Mouse (Mus musculus) thymus, postnatal 4 days (tissue): Measurements from ENCODE around the gene Plxnc1.
A peak's percentile ranks its signal among the peaks of the same experiment; 100 is the strongest.

ENCODE experiments used
- DNase-seq: peaks from one replicate; pipeline ENCODE4 v3.0.0; 2021

Gene Plxnc1

DNA sequence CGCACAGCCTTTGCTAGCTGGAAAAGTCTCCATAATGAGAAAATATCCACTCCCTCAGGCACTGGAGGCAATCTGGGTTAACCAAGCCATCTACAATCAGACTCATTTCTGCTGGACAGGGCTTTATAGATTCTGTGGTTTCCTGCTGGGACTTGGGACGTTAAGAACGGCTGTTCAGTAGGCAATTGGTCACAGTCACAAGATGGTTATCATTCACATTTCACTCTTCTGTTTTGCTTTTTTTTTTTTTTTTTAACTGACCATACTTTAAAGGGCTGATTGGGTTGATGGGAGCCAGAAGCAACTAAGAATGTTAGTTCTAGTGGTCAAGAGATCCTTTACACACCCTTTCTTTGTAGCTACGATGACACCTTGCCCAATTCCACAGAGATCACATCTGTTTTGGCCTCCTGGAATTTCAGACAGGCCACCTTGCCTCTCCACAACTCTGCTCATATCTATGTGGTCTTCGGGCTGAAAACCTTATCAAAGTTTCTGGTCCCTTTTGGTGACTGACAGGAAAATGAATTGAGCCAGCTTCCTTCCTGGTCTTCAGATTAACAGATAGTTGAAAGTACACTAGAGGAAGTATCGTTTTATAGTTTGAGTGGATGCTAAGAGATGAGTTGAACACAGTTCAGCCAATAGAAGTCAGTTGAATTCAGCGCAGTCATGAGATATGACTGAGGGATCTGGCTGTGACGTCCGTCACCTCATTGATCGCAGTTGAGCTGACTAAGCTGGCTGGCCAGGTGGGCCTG lies 3.5 kb upstream of the Plxnc1 start:
- no peak for DNase-seq

GRCm38 (mm10) chr10:94947386-94947785 lies 2.8 kb upstream of the Plxnc1 start:
- DNase-seq = no peak

- DNase-seq = no peak
Observed at GRCm38 (mm10) chr10:94945206-94945711, 624 bp upstream of the Plxnc1 start.

- DNase-seq = peak; percentile 87
Observed at GRCm38 (mm10) chr10:94943846-94944690, 567 bp downstream of the Plxnc1 start.

DNA sequence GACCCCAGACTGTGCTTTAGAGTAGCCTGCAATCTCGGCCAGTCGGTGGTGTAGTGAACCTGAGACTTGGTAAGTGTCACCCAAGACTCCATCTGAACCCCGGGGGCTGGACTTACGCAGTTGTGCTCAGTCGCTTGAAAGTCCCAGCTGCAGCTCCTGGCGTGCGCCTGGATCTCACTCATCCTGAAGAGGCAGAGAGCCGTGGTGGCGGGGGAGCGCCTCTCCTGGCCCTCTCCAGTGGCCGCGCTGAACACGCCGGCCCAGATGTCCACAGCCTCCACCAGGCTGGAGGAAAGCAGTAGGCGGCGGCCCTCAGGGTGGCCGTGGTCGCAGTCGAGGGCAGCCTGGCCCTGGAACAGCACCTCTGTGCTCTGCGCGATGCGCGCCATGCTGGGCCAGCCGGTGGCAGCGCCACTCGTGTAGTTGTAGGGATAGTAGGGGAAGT lies 1.2 kb downstream of the Plxnc1 start:
- peak; percentile 52 for DNase-seq

DNA sequence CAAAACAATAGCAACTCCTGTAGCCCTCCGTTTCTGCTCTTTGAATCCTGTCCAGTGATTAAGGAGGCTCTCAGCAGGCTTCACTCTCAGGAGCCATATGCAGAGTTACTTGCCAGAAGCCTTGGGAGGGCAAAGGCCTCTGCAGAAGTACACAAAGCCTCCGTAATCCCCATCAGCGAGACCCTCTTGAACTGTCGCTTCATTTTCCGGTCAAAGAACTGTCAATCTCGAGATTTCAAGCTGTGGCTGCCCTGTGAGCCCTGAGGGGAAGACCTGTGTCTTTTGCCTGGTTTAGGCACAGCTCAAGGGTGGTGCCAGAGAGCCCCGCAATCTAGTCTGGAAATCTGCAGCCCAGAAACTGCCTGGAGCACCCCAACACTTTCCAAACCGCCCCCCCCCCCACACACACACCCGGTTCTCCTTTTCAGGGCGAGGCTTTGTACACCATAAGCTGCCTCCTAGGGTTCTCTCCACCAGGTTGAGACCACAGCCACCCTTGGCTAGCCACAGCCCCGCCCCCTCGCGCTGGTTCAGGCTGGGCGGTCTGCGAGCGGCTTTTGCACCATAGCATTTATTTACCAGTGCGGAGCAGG lies 2.1 kb downstream of the Plxnc1 start:
- DNase-seq = peak; percentile 69

GRCm38 (mm10) chr10:94941551-94941950 lies 3.1 kb downstream of the Plxnc1 start:
- DNase-seq = no peak

DNA sequence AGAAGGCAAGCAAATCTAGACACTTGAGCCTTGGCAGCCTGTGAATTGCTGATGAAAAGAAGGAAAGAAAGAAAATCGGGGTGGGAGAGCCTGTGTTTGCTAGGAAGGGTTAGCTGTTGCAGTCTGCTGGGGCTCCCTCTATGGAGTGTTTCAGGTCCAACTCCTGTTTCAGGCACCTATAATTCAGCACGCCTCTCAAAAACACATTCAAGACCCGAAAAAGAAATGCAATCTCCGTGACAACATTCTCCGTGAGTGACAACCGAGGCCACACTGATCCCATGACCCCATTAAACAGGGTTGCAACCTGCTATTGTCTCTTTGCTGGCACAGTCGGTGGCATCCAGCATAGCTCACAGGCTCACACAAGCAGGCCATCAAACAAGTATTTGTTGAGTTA lies 3.8 kb downstream of the Plxnc1 start:
- DNase-seq = no peak

DNA sequence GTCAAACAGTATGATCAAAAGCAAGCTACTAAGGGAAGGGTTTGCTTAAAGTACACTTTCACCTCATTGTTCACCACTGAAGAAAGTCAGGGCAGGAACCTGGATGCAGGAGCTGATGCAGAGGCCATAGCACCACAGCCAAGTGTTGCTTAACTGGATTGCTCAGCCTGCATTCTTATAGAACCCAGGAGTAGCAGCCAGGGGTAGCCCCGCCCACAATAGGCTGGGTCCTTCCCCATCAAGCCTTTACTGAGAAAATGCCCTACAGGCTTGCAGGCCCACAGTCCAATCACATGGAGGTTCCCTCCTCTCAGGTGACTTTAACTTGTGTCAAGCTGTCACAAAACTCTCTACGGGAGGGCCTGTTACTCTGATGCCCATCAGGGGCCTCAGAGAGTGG lies 4.6 kb downstream of the Plxnc1 start:
- no peak for DNase-seq

DNA sequence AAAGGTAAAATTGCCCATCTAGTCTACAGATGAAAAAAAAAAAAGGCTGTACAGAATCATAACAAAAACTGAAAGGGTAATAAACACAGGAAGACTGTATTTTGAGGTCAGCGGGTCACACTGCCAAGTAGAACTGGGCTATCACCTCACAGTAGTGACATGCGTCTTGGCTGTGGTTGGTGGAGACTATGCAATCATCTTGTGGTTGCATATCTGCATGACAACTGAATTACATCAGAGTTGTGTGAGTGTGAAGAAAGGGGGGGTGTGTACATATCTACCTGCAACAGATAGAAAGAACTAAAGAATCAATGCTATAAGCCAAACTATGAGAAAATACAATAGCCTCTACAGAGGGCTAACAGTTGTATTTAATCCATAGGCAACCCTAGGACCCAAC lies 5.7 kb downstream of the Plxnc1 start:
- DNase-seq = no peak

- no peak for DNase-seq
Observed at GRCm38 (mm10) chr10:94938320-94938719, 6.3 kb downstream of the Plxnc1 start.

- no peak for DNase-seq
Observed at GRCm38 (mm10) chr10:94935270-94935669, 9.4 kb downstream of the Plxnc1 start.

DNA sequence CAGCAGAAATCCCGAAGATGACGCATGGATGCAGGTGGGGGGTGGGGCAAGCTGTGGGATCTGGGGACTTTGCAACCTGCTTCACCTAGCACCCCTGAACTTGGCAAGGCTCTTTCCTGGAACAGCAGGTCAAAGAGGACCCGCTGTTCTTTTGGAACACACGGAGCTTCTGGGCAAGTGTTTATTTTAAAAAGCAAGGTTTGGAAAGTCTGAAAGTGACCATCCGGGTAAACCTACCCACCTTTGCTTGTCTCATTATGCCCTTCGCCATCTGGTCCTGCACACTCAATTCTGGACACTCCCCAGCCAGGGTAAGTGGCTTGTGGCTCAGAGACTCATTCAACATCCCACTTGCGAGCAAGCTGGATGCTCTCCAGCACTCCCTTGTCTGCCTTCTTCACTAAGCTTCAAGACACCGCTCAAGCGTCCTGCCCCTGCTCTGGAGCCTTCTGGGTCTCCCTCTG lies 10.5 kb downstream of the Plxnc1 start:
- DNase-seq = no peak

- DNase-seq = no peak
Observed at GRCm38 (mm10) chr10:94931961-94932832, 12.4 kb downstream of the Plxnc1 start.

- no peak for DNase-seq
Observed at GRCm38 (mm10) chr10:94928164-94928563, 16.5 kb downstream of the Plxnc1 start.

- no peak for DNase-seq
Observed at GRCm38 (mm10) chr10:94926297-94926696, 18.3 kb downstream of the Plxnc1 start.

- no peak for DNase-seq
Observed at GRCm38 (mm10) chr10:94924878-94925277, 19.8 kb downstream of the Plxnc1 start.

- DNase-seq = no peak
Observed at GRCm38 (mm10) chr10:94924450-94924849, 20.2 kb downstream of the Plxnc1 start.

DNA sequence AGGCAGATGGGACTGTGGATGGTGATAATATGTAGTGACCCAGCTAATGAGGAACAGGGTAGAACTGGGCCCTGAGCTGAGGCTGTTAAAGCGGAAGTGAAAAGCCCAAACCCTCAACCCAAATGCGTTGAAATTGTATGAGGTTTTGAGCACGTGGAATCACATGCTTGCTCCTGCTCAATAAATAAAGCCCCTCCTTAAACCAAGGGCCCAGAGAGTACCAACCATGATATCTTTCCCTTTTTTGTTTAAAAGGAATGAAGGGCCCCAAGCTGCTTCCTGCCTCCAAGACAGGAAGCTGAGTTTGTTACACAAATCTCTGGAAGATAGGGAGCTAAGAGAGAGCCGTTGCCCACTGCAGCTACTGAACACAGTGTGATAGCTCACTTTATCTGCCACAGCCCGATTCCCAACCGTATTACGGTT lies 21.3 kb downstream of the Plxnc1 start:
- DNase-seq = no peak

GRCm38 (mm10) chr10:94922848-94923247 lies 21.8 kb downstream of the Plxnc1 start:
- no peak for DNase-seq

GRCm38 (mm10) chr10:94921751-94922150 lies 22.9 kb downstream of the Plxnc1 start:
- no peak for DNase-seq

- DNase-seq = no peak
Observed at GRCm38 (mm10) chr10:94920526-94920925, 24.1 kb downstream of the Plxnc1 start.
